10 mouse cellular contexts compared by ENCODE assay signal in the genomic region with DNA sequence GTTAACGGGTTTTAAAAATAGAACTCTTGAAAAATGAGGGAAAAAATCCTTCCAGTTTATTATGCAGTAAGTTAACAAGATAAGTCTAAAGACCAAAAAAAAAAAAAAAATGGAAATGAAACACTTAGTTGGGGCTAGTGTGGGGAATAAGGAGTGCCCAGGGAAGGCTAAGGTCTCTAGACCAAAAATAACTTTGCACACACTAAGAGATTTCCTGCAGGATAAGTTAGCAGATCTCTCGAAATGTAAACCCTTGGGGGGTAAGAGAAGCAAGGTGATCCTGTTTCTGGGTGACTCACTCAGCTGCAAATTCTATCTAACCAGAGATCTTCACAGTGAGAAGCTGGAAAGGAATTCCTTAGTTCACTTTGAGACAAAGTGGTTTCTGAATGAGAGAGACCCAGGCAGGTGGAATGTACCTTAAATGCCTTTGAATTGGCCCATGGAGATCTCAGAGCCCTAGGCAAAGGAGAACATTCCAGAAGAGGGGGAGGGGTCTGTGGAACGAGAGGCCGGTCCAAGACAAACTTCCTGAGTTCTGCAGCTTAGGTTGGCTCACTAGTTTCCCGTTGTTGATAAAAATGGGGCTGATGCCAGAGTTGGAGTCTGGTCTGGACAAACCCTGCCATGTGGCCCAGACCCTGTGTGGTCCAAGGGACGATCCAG.
DNase-seq lines count a peak whose midpoint lies in the region; ATAC-seq and TF ChIP-seq lines count a peak whose summit lies in the region.
"Had no signal": no experiment of that assay in that cellular context is flagged by ENCODE, and none has a peak within 500 bp of the region (broad histone marks: within the 10 kb centered on the region; RNA-seq: fewer than 3 reads in every experiment).

No protein-coding gene starts in this region.

- intact Hi-C loops in heart, postnatal 10 days (cut with DNase I) = no loop called here
- intact Hi-C loops in left cerebral cortex, postnatal 4 days (cut with DNase I) = no loop called here

- H3K9ac ChIP-seq in lung, embryonic 15.5 days = no peak overlapping the region

- no peak for TF ChIP-seq CTCF in cerebellum, adult 2 months (IDR thresholded peaks at IDR 0.05; ENCODE audit: borderline replicate concordance, insufficient read depth, low read depth, low read length)

- WGBS in cerebellum, adult 2 months = 40% methylated on average over 6 of the region's 6 CpGs
- WGBS in lung, embryonic 15.5 days = 20% methylated on average over 6 of the region's 6 CpGs

- H3K27ac ChIP-seq in cerebellum, adult 2 months (ENCODE audit: insufficient read depth, low read length) = no peak overlapping the region
- peak overlapping the region; percentile 78 for H3K27ac ChIP-seq in lung, embryonic 15.5 days

- H3K36me3 ChIP-seq in lung, embryonic 15.5 days = no peaks in the 10 kb centered on the region

- DNase-seq in cerebellum, postnatal 10 days = peak; percentile 9 to 13
- no peak for DNase-seq in cerebellum, adult 2 months
- DNase-seq in R1 (ENCODE audit: low read depth, low spot score) = peak; percentile 95
- peak; percentile 68 to 75 for DNase-seq in heart, postnatal 10 days
- no peak for DNase-seq in thymus, adult 18-20 months
- no peak for DNase-seq in left cerebral cortex, postnatal 4 days
- no peak for DNase-seq in left cerebral cortex, adult 9 months (ENCODE audit: low spot score in 2 of 2)

- H3K4me2 ChIP-seq in lung, embryonic 15.5 days = no peak overlapping the region
- H3K4me2 ChIP-seq: midbrain, embryonic 11.5 days had no signal

- no peak overlapping the region for H3K4me3 ChIP-seq in cerebellum, adult 2 months (replicated peaks; ENCODE audit: insufficient read depth, low read depth, low read length)
- H3K4me3 ChIP-seq in lung, embryonic 15.5 days = no peak overlapping the region

- TF ChIP-seq POLR2A in cerebellum, adult 2 months (IDR thresholded peaks at IDR 0.05; ENCODE audit: borderline replicate concordance, insufficient read depth, low read length) = no peak

- no peaks in the 10 kb centered on the region for H3K4me1 ChIP-seq in cerebellum, adult 2 months (ENCODE audit: control insufficient read depth, insufficient read depth, low read length)
- peaks cover 23% of the 10 kb centered on the region for H3K4me1 ChIP-seq in lung, embryonic 15.5 days

- peak; percentile 85 for ATAC-seq in lung, embryonic 15.5 days (ENCODE audit: borderline replicate concordance, extremely low read depth, low FRiP score, low TSS enrichment)
- ATAC-seq: hindbrain, embryonic 16.5 days had no signal

- no peaks in the 10 kb centered on the region for H3K9me3 ChIP-seq in lung, embryonic 15.5 days

- no peaks in the 10 kb centered on the region for H3K27me3 ChIP-seq in cerebellum, adult 2 months (ENCODE audit: control insufficient read depth, insufficient read depth, low read length)
- H3K27me3 ChIP-seq in lung, embryonic 15.5 days = no peaks in the 10 kb centered on the region

Comparison
In these comparisons a context has a peak if more than half of its experiments do, and no peak if none do; other contexts are left out.
1. DNase-seq: peak in cerebellum, postnatal 10 days (2 of 2), R1 (single experiment) and heart, postnatal 10 days (2 of 2); none in cerebellum, adult 2 months (0 of 2), thymus, adult 18-20 months (0 of 2), left cerebral cortex, postnatal 4 days (single experiment) and left cerebral cortex, adult 9 months (0 of 2).